Mouse (Mus musculus) ES-E14 (cell line): ENCODE measurements at regions not wholly inside any gene's neighbourhood (a gene's known extent, or its start where the extent isn't known, plus 50 kb on each side); places are given as distances from the start of the nearest gene placed in this dataset.

Experiments
- CHD2 ChIP-seq: IDR thresholded peaks from 2 replicates; pipeline ENCODE4 v1.6.1; 2014; ENCODE audit warnings: mild to moderate bottlenecking, low read depth, low read length, inconsistent platforms
- HCFC1 ChIP-seq: IDR thresholded peaks from 2 replicates; pipeline ENCODE4 v1.6.1; 2012; ENCODE audit warnings: low read length, inconsistent platforms, borderline replicate concordance; ENCODE audit not compliant: insufficient read depth
- MAFK ChIP-seq: IDR thresholded peaks from 2 replicates; pipeline ENCODE4 v1.6.1; 2014; ENCODE audit warnings: mild to moderate bottlenecking, low read depth, low read length, inconsistent platforms; ENCODE audit not compliant: insufficient read depth
- ZC3H11A ChIP-seq: IDR thresholded peaks from 2 replicates; pipeline ENCODE4 v1.6.1; 2012; ENCODE audit warnings: low read depth, mild to moderate bottlenecking, inconsistent platforms, low read length, borderline replicate concordance
- ZNF384 ChIP-seq: IDR thresholded peaks from 2 replicates; pipeline ENCODE4 v1.6.1; 2012; ENCODE audit warnings: low read depth, low read length, inconsistent platforms

DNA sequence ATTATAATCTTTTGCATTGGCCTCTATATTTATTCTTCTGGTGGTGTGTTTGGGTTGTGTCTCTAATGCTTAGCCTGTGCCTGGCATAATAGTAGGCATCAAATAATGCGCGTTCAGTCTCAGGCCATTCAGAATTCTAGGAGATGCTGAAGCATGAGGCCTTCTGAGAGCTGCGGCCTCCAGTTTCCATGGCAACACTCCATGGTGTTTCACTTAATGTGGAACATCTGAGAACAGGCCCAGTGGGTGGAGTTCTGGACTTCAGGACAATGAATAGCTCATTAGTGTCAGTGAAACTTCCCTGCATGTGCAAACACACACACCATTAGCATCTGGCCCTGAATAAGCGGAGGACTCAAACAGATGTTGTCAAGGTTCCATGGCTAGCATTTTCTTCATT is 426.5 kb downstream of the Ets1 start:
- TF ChIP-seq MAFK: no peak
- no peak for TF ChIP-seq ZNF384
- no peak for TF ChIP-seq ZC3H11A
- no peak for TF ChIP-seq CHD2
- no peak for TF ChIP-seq HCFC1
